Mouse (Mus musculus) intestine, postnatal 0 days (tissue): ENCODE data around the gene Trpc3. TPM values are rescaled to one million over a fixed set of nuclear protein-coding genes. Genes with fewer than 3 reads are reported as not detected.

Source experiments
- ATAC-seq: fragments of 200-750 bp; cut with Nextera tagmentation; 2 replicates; pipeline ENCODE4 v1.8.0; 2017; ENCODE audit warnings: mild to moderate bottlenecking, moderate TSS enrichment, moderate library complexity
- H3K27ac ChIP-seq: fragments of 300-500 bp; sonication (generic); 2 replicates; pipeline ENCODE4 v1.5.1; 2014; ENCODE audit warnings: mild to moderate bottlenecking, low read depth, low read length, moderate library complexity
- H3K27me3 ChIP-seq: fragments of 300-500 bp; sonication (generic); replicated peaks from 2 replicates; pipeline ENCODE4 v1.6.1; 2014; ENCODE audit warnings: low read length, mixed read lengths; ENCODE audit not compliant: control insufficient read depth, insufficient read depth
- H3K36me3 ChIP-seq: fragments of 300-500 bp; sonication (generic); 2 replicates; pipeline ENCODE4 v1.6.1; 2014; ENCODE audit warnings: mild to moderate bottlenecking, moderate library complexity; ENCODE audit not compliant: control insufficient read depth, insufficient read depth
- H3K4me1 ChIP-seq: fragments of 300-500 bp; sonication (generic); replicated peaks from 2 replicates; pipeline ENCODE4 v1.6.1; 2014; ENCODE audit warnings: antibody characterized with exemption, low read length, mixed read lengths; ENCODE audit not compliant: control insufficient read depth, insufficient read depth
- H3K4me2 ChIP-seq: fragments of 300-500 bp; sonication (generic); replicated peaks from 2 replicates; pipeline ENCODE4 v1.6.1; 2014; ENCODE audit warnings: low read depth, mild to moderate bottlenecking, moderate library complexity
- H3K4me3 ChIP-seq: fragments of 300-500 bp; sonication (generic); 2 replicates; pipeline ENCODE4 v1.5.1; 2014; ENCODE audit warnings: low read depth, low read length
- H3K9ac ChIP-seq: fragments of 300-500 bp; sonication (generic); 2 replicates; pipeline ENCODE4 v1.6.1; 2014; ENCODE audit warnings: mild to moderate bottlenecking, low read depth, low read length
- H3K9me3 ChIP-seq: fragments of 300-500 bp; sonication (generic); 2 replicates; pipeline ENCODE4 v1.6.1; 2016; ENCODE audit warnings: mixed run types; ENCODE audit not compliant: control insufficient read depth
- CTCF ChIP-seq: sonication (generic); IDR thresholded peaks from 2 replicates; pipeline ENCODE4 v1.5.1; 2016; ENCODE audit warnings: low read depth, mild to moderate bottlenecking, control low read depth, antibody characterized with exemption, moderate library complexity
- WGBS: fragments of 180-500 bp; shearing (Covaris S2); extraction: QIAGEN DNeasy Blood & Tissue Kit; methylation state at CpG from one replicate; pipeline ENCODE4 v1.1.7; 2014; 5-methylcytosine and 5-hydroxymethylcytosine counted together
- polyA plus RNA-seq: library from polyadenylated mRNA; unstranded; fragments of >200 nt; fragmentation: Nextera tagmentation; extraction: Ambion mirVana; gene quantifications from 2 replicates; pipeline ENCODE4 v1.2.1, GENCODE M21; 2015

Gene Trpc3
- 4.1 and 6.5 TPM in 2 replicates for polyA plus RNA-seq

GRCm38 (mm10) chr3:36689392-36690291 lies at the start of gene Trpc3:
Gene Trpc3, minus strand, starts transcription at chr3:36690167.
- H3K4me2 ChIP-seq = peak within 1 kb of the TSS; percentile 95
- H3K4me1 ChIP-seq = 0 out of 2 replicates have a peak, but pooled peaks cover 4% of the 10 kb centered on the region
- H3K27me3 ChIP-seq = no peaks in the 10 kb centered on the region; the same call in 1 of the 2 replicates
- WGBS = under 1% methylated on average over 84 of the region's 91 CpGs
- peak within 1 kb of the TSS; percentile 43; the same call in 1 of the 2 replicates for H3K27ac ChIP-seq
- peak; percentile 49 for TF ChIP-seq CTCF
- H3K9ac ChIP-seq = peak within 1 kb of the TSS; percentile 45
- H3K9me3 ChIP-seq = no peaks in the 10 kb centered on the region
- peak within 1 kb of the TSS; percentile 58 for H3K4me3 ChIP-seq
- no peaks in the 10 kb centered on the region for H3K36me3 ChIP-seq
- peak; percentile 79 for ATAC-seq

GRCm38 (mm10) chr3:36738071-36738470 lies 48.1 kb upstream of the Trpc3 start:
- no peak for ATAC-seq
- no peaks in the 10 kb centered on the region for H3K36me3 ChIP-seq
- H3K4me1 ChIP-seq = no peaks in the 10 kb centered on the region
- WGBS = 63% methylated on average over 4 of the region's 4 CpGs
- H3K9me3 ChIP-seq = no peaks in the 10 kb centered on the region
- H3K27ac ChIP-seq = no peak overlapping the region
- H3K9ac ChIP-seq = no peak overlapping the region
- H3K4me3 ChIP-seq = no peak overlapping the region
- no peak for TF ChIP-seq CTCF
- no peak overlapping the region for H3K4me2 ChIP-seq
- no peaks in the 10 kb centered on the region for H3K27me3 ChIP-seq

DNA sequence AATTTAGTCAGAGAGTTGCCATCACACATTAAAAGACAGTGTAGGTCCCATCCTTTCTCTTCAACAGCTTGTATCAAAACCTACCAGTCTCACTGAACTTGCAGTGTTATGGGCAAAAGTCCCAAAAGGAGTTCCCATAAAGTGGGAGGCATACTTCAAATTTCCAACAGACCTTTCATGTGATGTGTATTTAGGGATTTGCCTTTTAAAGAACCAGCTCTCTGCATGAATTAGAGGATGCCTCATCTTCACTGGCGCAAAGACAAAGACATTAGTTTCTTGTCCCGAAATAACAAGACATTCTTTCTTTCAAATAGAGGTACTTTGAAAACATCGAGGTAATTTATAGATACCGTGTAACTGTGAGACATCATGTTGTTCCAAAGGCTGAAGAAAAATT lies 43.1 kb upstream of the Trpc3 start:
- WGBS = 87% methylated on average over 4 of the region's 4 CpGs
- ATAC-seq = no peak

GRCm38 (mm10) chr3:36726545-36726944 lies 36.6 kb upstream of the Trpc3 start:
- Histone ChIP-seq H3K27me3 (no peaks in the 10 kb centered on the region), H3K4me2 (no peak overlapping the region), H3K27ac (no peak overlapping the region), H3K9me3 (no peaks in the 10 kb centered on the region), H3K9ac (no peak overlapping the region), H3K36me3 (no peaks in the 10 kb centered on the region), H3K4me1 (no peaks in the 10 kb centered on the region), H3K4me3 (no peak overlapping the region)
- no peak for ATAC-seq
- WGBS = 78% methylated on average over 8 of the region's 8 CpGs
- no peak for TF ChIP-seq CTCF

More for the DNA sequence above, 43.1 kb upstream of the Trpc3 start:
- no peak overlapping the region for H3K4me2 ChIP-seq
- no peaks in the 10 kb centered on the region for H3K27me3 ChIP-seq
- no peaks in the 10 kb centered on the region for H3K36me3 ChIP-seq
- no peak overlapping the region for H3K9ac ChIP-seq
- H3K4me1 ChIP-seq = no peaks in the 10 kb centered on the region
- TF ChIP-seq CTCF = no peak
- no peaks in the 10 kb centered on the region for H3K9me3 ChIP-seq
- no peak overlapping the region for H3K27ac ChIP-seq
- H3K4me3 ChIP-seq = no peak overlapping the region

GRCm38 (mm10) chr3:36721850-36722249 lies 31.9 kb upstream of the Trpc3 start:
- no peak for TF ChIP-seq CTCF
- no peak overlapping the region for H3K27ac ChIP-seq
- WGBS = 72% methylated on average over 3 of the region's 3 CpGs

DNA sequence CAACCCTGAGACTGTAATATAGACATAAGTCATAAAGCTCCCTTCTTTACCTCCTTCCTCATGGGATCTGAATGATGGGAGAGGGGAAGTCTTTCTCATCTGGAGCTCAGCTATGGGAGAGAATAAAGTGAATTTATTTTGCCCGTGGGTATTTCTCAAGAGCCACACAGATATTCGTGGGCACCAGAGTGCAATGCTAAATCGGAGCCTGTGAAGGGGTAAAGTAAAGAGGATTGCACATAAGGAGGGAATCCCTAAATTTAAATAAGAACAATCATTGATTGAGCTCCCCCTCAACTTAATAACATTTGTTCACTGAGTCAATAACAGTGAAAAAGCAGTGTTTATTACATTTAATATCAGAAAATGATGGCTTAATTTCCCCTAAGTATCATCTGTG lies 19.6 kb upstream of the Trpc3 start:
- H3K4me2 ChIP-seq = no peak overlapping the region
- no peaks in the 10 kb centered on the region for H3K9me3 ChIP-seq
- H3K27ac ChIP-seq = no peak overlapping the region
- no peaks in the 10 kb centered on the region for H3K36me3 ChIP-seq
- no peaks in the 10 kb centered on the region for H3K4me1 ChIP-seq
- H3K4me3 ChIP-seq = no peak overlapping the region
- H3K27me3 ChIP-seq = no peaks in the 10 kb centered on the region
- H3K9ac ChIP-seq = no peak overlapping the region
- WGBS = 86% methylated on average over 3 of the region's 3 CpGs
- no peak for ATAC-seq
- no peak for TF ChIP-seq CTCF

More at GRCm38 (mm10) chr3:36721850-36722249, 31.9 kb upstream of the Trpc3 start:
- H3K36me3 ChIP-seq = no peaks in the 10 kb centered on the region
- no peak overlapping the region for H3K4me3 ChIP-seq
- ATAC-seq = no peak
- H3K4me1 ChIP-seq = no peaks in the 10 kb centered on the region
- no peaks in the 10 kb centered on the region for H3K9me3 ChIP-seq
- H3K9ac ChIP-seq = no peak overlapping the region; the same call in 1 of the 2 replicates
- no peak overlapping the region for H3K4me2 ChIP-seq
- no peaks in the 10 kb centered on the region for H3K27me3 ChIP-seq
